Mouse (Mus musculus) stomach, postnatal 0 days (tissue): Measurements from ENCODE around the gene Rap1a.

Experiments used
- CTCF ChIP-seq: IDR thresholded peaks from 2 replicates; pipeline ENCODE4 v1.5.1; 2016; ENCODE audit warnings: antibody characterized with exemption, low read depth, mild to moderate bottlenecking, moderate library complexity
- EP300 ChIP-seq: optimal IDR thresholded peaks from 2 replicates; pipeline ENCODE3; 2016; ENCODE audit warnings: antibody characterized with exemption

- TF ChIP-seq CTCF = peak; percentile 30
- TF ChIP-seq EP300 = no peak
These were observed 15.3 kb downstream of the Rap1a start for GRCm38 (mm10) chr3:105785865-105786264.
